Mouse (Mus musculus) left cerebral cortex, adult 2 months (tissue): Measurements from ENCODE around the gene Tenm4. TPM values are rescaled to one million over a fixed set of nuclear protein-coding genes. Genes with fewer than 3 reads are reported as not detected.

ENCODE experiments used
- DNase-seq, 2 experiments: peaks; one replicate each; pipeline ENCODE4 v3.0.0; 2021 to 2022; ENCODE audit warnings: low spot score in 2 of 2, mixed read lengths in 1 of 2; ENCODE audit errors: extremely low spot score in 1 of 2
- H3K27ac ChIP-seq: fragments of 200-600 bp; 2 replicates; pipeline ENCODE4 v1.8.1; 2022
- H3K4me3 ChIP-seq: fragments of 200-600 bp; 2 replicates; pipeline ENCODE4 v1.8.1; 2022
- CTCF ChIP-seq: fragments of 200-600 bp; IDR thresholded peaks from 2 replicates; pipeline ENCODE4 v1.8.1; 2022; ENCODE audit warnings: antibody characterized with exemption, mild to moderate bottlenecking, moderate library complexity
- intact Hi-C: fragments of 180-260 bp; cut with DNase I; formaldehyde crosslinking; loops from one replicate; pipeline ENCODE4 v1.15.1; 2025
- total RNA-seq, 2 experiments: library from RNA; stranded (reverse); gene quantifications; 2 replicates each; pipeline ENCODE4 v1.2.3; 2021

Tenm4 gene
- total RNA-seq, 2 experiments from 2014 or later = 158 to 160 TPM

GRCm38 (mm10) chr7:96207071-96207470, 36.0 kb downstream of the Tenm4 start:
- H3K27ac ChIP-seq = no peak overlapping the region
- no peak for TF ChIP-seq CTCF
- intact Hi-C loops = loop anchor here (5.0 kb wide), 1 partner anchor 720 kb away; no protein-coding TSS in a partner anchor
- DNase-seq = no peak
- no peak overlapping the region for H3K4me3 ChIP-seq

- peak; percentile 24 for TF ChIP-seq CTCF
- peak; percentile 70 to 71 for DNase-seq
- Histone ChIP-seq H3K27ac (peak overlapping the region; percentile 98), H3K4me3 (peak overlapping the region; percentile 53)
- intact Hi-C loops = loop anchor here (2.0 to 10.0 kb wide), 9 partner anchors 162 to 723 kb away; no protein-coding TSS in a partner anchor
Measured at GRCm38 (mm10) chr7:96209783-96210524, 38.9 kb downstream of the Tenm4 start.

GRCm38 (mm10) chr7:96210525-96211369, 39.7 kb downstream of the Tenm4 start:
- H3K27ac ChIP-seq = peak overlapping the region; percentile 98
- intact Hi-C loops = loop anchor here (2.0 to 10.0 kb wide), 8 partner anchors 162 to 697 kb away; no protein-coding TSS in a partner anchor
- DNase-seq = peak; percentile 52 to 62

GRCm38 (mm10) chr7:96211618-96212021, 40.6 kb downstream of the Tenm4 start:
- Histone ChIP-seq H3K27ac (peak overlapping the region; percentile 98), H3K4me3 (peak overlapping the region; percentile 53)
- TF ChIP-seq CTCF = no peak
- intact Hi-C loops = loop anchor here (2.0 to 10.0 kb wide), 8 partner anchors 161 to 696 kb away; no protein-coding TSS in a partner anchor
- peak; percentile 44 to 53 for DNase-seq

More at GRCm38 (mm10) chr7:96210525-96211369, 39.7 kb downstream of the Tenm4 start:
- H3K4me3 ChIP-seq = peak overlapping the region; percentile 53
- peak; percentile 36 for TF ChIP-seq CTCF

GRCm38 (mm10) chr7:96212224-96212591, 41.2 kb downstream of the Tenm4 start:
- H3K27ac ChIP-seq = peak overlapping the region; percentile 98
- intact Hi-C loops = loop anchor here (5.0 to 10.0 kb wide), 7 partner anchors 160 to 695 kb away; no protein-coding TSS in a partner anchor
- peak overlapping the region; percentile 53 for H3K4me3 ChIP-seq
- DNase-seq = peak in 1 of 2 experiments; percentile 18
- TF ChIP-seq CTCF = no peak

- intact Hi-C loops = loop anchor here (5.0 to 10.0 kb wide), 7 partner anchors 159 to 694 kb away; no protein-coding TSS in a partner anchor
- DNase-seq = peak; percentile 56 to 60
- H3K27ac ChIP-seq = peak overlapping the region; percentile 98
- H3K4me3 ChIP-seq = peak overlapping the region; percentile 53
- TF ChIP-seq CTCF = no peak; the same call in 1 of the 2 replicates
Measured at GRCm38 (mm10) chr7:96212592-96213541, 41.8 kb downstream of the Tenm4 start.

- no peak for DNase-seq
- Histone ChIP-seq H3K27ac (peak overlapping the region; percentile 36; the same call in 1 of the 2 replicates), H3K4me3 (peak overlapping the region; percentile 53)
- no peak for TF ChIP-seq CTCF
- intact Hi-C loops = loop anchor here (5.0 to 10.0 kb wide), 7 partner anchors 159 to 694 kb away; no protein-coding TSS in a partner anchor
Measured at GRCm38 (mm10) chr7:96213741-96214140, 42.7 kb downstream of the Tenm4 start.

GRCm38 (mm10) chr7:96214876-96215275, 43.8 kb downstream of the Tenm4 start:
- Histone ChIP-seq H3K27ac (no peak overlapping the region), H3K4me3 (no peak overlapping the region)
- TF ChIP-seq CTCF = no peak
- intact Hi-C loops = loop anchor here (5.0 to 10.0 kb wide), 8 partner anchors 47 to 692 kb away; no protein-coding TSS in a partner anchor
- no peak for DNase-seq

- H3K27ac ChIP-seq = no peak overlapping the region
- no peak for TF ChIP-seq CTCF
- intact Hi-C loops = loop anchor here (5.0 to 10.0 kb wide), 2 partner anchors 46 to 351 kb away; no protein-coding TSS in a partner anchor
- no peak for DNase-seq
- H3K4me3 ChIP-seq = no peak overlapping the region
Measured at GRCm38 (mm10) chr7:96215894-96216509, 45.0 kb downstream of the Tenm4 start.

GRCm38 (mm10) chr7:96219386-96219785, 48.3 kb downstream of the Tenm4 start:
- DNase-seq = no peak
- Histone ChIP-seq H3K27ac (no peak overlapping the region), H3K4me3 (no peak overlapping the region)
- no peak; the same call in 1 of the 2 replicates for TF ChIP-seq CTCF
- intact Hi-C loops = loop anchor here (5.0 to 10.0 kb wide), 2 partner anchors 43 to 355 kb away; no protein-coding TSS in a partner anchor
